Mouse (Mus musculus) lung, postnatal 0 days (tissue): Measurements from ENCODE around the gene Catsperg1.

Experiments
- CTCF ChIP-seq: IDR thresholded peaks from 2 replicates; pipeline ENCODE4 v1.5.1; 2016; ENCODE audit warnings: antibody characterized with exemption, mild to moderate bottlenecking
- EP300 ChIP-seq: IDR thresholded peaks from 2 replicates; pipeline ENCODE4 v1.6.1; 2016; ENCODE audit warnings: antibody characterized with exemption, mild to moderate bottlenecking, control low read depth

DNA sequence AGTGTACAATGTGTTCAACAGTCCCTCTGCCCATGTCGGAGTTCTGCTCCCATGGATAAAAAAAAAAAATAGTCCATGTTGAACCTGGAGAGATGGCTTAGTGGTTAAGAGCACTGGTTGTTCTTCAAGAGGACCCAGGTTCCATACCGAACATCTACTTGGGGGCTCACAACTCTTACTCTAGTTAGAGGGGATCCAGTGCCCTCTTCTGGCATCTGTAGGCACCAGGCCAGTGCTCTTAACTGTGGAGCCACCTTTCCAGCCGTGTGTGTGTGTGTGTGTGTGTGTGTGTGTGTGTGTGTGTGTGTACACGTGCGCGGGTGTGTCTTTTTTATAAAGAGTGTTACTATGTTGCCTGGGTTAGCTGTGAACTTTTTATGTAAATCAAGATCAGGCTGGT lies 11.3 kb downstream of the Catsperg1 start:
- no peak for TF ChIP-seq CTCF
- no peak for TF ChIP-seq EP300
